Mouse (Mus musculus): ENCODE measurements at regions not wholly inside any gene's neighbourhood (a gene's known extent, or its start where the extent isn't known, plus 50 kb on each side); places are given as distances from the start of the nearest gene placed in this dataset.

- H3K27me3 ChIP-seq (ENCODE audit: control insufficient read depth in 1 of 2, insufficient read depth in 2 of 2, low read length in 2 of 2) = no peaks in the 10 kb centered on the region
- no peaks in the 10 kb centered on the region for H3K36me3 ChIP-seq (ENCODE audit: control insufficient read depth in 1 of 2, insufficient read depth in 2 of 2, low read length in 2 of 2)
- no peaks in the 10 kb centered on the region for H3K79me2 ChIP-seq (ENCODE audit: control insufficient read depth, insufficient read depth, low read length, poor library complexity)
- no peak overlapping the region for H3K9ac ChIP-seq (ENCODE audit: control insufficient read depth, low read depth, low read length, poor library complexity, severe bottlenecking)
- no peak overlapping the region for H3K4me3 ChIP-seq (ENCODE audit: control insufficient read depth in 1 of 2, insufficient read depth in 1 of 2, low read depth in 2 of 2, low read length in 2 of 2)
- TF ChIP-seq ELF1 (IDR thresholded peaks at IDR 0.05; ENCODE audit: low read depth, low read length) (no peak), USF2 (IDR thresholded peaks at IDR 0.05; ENCODE audit: borderline replicate concordance in 1 of 2, insufficient read depth in 1 of 2, low read depth in 1 of 2, low read length in 2 of 2) (no peak), CHD2 (IDR thresholded peaks at IDR 0.05; ENCODE audit: low read length) (no peak), ZC3H11A (IDR thresholded peaks at IDR 0.05; ENCODE audit: low read depth, low read length) (no peak), CTCF (IDR thresholded peaks at IDR 0.05 in 2 of 3, conservative IDR thresholded peaks at IDR 0.05 in 1 of 3; ENCODE audit: control insufficient read depth in 1 of 3, insufficient read depth in 1 of 3, low read depth in 2 of 3, low read length in 3 of 3, poor library complexity in 1 of 3, severe bottlenecking in 1 of 3) (no peak), HCFC1 (IDR thresholded peaks at IDR 0.05; ENCODE audit: low read depth, low read length) (no peak), E2F4 (IDR thresholded peaks at IDR 0.05; ENCODE audit: borderline replicate concordance, low read depth, low read length) (no peak), JUND (IDR thresholded peaks at IDR 0.05; ENCODE audit: low read depth, low read length) (no peak), UBTF (IDR thresholded peaks at IDR 0.05; ENCODE audit: borderline replicate concordance, insufficient read depth, low read depth, low read length) (no peak), ETS1 (IDR thresholded peaks at IDR 0.05; ENCODE audit: low read depth, low read length) (no peak), MXI1 (IDR thresholded peaks at IDR 0.05; ENCODE audit: low read depth, low read length) (no peak), USF1 (IDR thresholded peaks at IDR 0.05; ENCODE audit: low read depth, low read length) (no peak), MAX (IDR thresholded peaks at IDR 0.05; ENCODE audit: low read length) (no peak), GATA1 (IDR thresholded peaks at IDR 0.05; ENCODE audit: low read depth, low read length) (no peak), NRF1 (IDR thresholded peaks at IDR 0.05; ENCODE audit: insufficient read depth, low read depth, low read length, poor library complexity, severe bottlenecking) (no peak), EP300 (IDR thresholded peaks at IDR 0.05; ENCODE audit: low read depth in 1 of 2, low read length in 2 of 2) (no peak), MYC (IDR thresholded peaks at IDR 0.05; ENCODE audit: low read depth, low read length) (no peak), TAL1 (IDR thresholded peaks at IDR 0.05; ENCODE audit: low read length) (no peak), ZNF384 (IDR thresholded peaks at IDR 0.05; ENCODE audit: low read depth, low read length) (no peak), MEF2A (IDR thresholded peaks at IDR 0.05; ENCODE audit: extremely low read depth, insufficient replicate concordance, low read depth, low read length, poor library complexity, severe bottlenecking) (no peak)
- H3K9me3 ChIP-seq (replicated peaks; ENCODE audit: insufficient read depth, low read length) = no peaks in the 10 kb centered on the region
- no peak for DNase-seq (ENCODE audit: low read depth, low spot score)
- no peak overlapping the region for H3K27ac ChIP-seq (ENCODE audit: control insufficient read depth, low read depth, low read length)
- no peaks in the 10 kb centered on the region for H3K4me1 ChIP-seq (ENCODE audit: control insufficient read depth in 1 of 2, insufficient read depth in 2 of 2, low read length in 2 of 2)
Observed at GRCm38 (mm10) chr1:30588885-30589284, 284.8 kb downstream of the Phf3 start.

- H3K27me3 ChIP-seq (ENCODE audit: control insufficient read depth in 1 of 2, insufficient read depth in 2 of 2, low read length in 2 of 2) = no peaks in the 10 kb centered on the region
- H3K79me2 ChIP-seq (ENCODE audit: control insufficient read depth, insufficient read depth, low read length, poor library complexity) = no peaks in the 10 kb centered on the region
- H3K27ac ChIP-seq (ENCODE audit: control insufficient read depth, low read depth, low read length) = no peak overlapping the region
- no peak for DNase-seq (ENCODE audit: low read depth, low spot score)
- no peak for TF ChIP-seq CTCF (IDR thresholded peaks at IDR 0.05 in 2 of 3, conservative IDR thresholded peaks at IDR 0.05 in 1 of 3; ENCODE audit: control insufficient read depth in 1 of 3, insufficient read depth in 1 of 3, low read depth in 2 of 3, low read length in 3 of 3, poor library complexity in 1 of 3, severe bottlenecking in 1 of 3)
- no peak for TF ChIP-seq MAZ (IDR thresholded peaks at IDR 0.05; ENCODE audit: low read depth, low read length)
- no peak for TF ChIP-seq KAT2A (conservative IDR thresholded peaks at IDR 0.05; ENCODE audit: low read depth, low read length)
- no peak for TF ChIP-seq MAX (IDR thresholded peaks at IDR 0.05; ENCODE audit: low read length)
- no peak for TF ChIP-seq SIN3A (IDR thresholded peaks at IDR 0.05; ENCODE audit: low read length)
- TF ChIP-seq GABPA (IDR thresholded peaks at IDR 0.05; ENCODE audit: low read depth, low read length) = no peak
- TF ChIP-seq MEF2A (IDR thresholded peaks at IDR 0.05; ENCODE audit: extremely low read depth, insufficient replicate concordance, low read depth, low read length, poor library complexity, severe bottlenecking) = no peak
- no peak for TF ChIP-seq JUND (IDR thresholded peaks at IDR 0.05; ENCODE audit: low read depth, low read length)
- no peak for TF ChIP-seq CHD2 (IDR thresholded peaks at IDR 0.05; ENCODE audit: low read length)
- no peak for TF ChIP-seq ZC3H11A (IDR thresholded peaks at IDR 0.05; ENCODE audit: low read depth, low read length)
- no peak for TF ChIP-seq SMC3 (IDR thresholded peaks at IDR 0.05; ENCODE audit: low read depth, low read length)
- TF ChIP-seq USF1 (IDR thresholded peaks at IDR 0.05; ENCODE audit: low read depth, low read length) = no peak
- TF ChIP-seq RCOR1 (IDR thresholded peaks at IDR 0.05; ENCODE audit: low read depth, low read length) = no peak
- no peak for TF ChIP-seq ETS1 (IDR thresholded peaks at IDR 0.05; ENCODE audit: low read depth, low read length)
- no peak for TF ChIP-seq BHLHE40 (IDR thresholded peaks at IDR 0.05; ENCODE audit: borderline replicate concordance, low read depth, low read length)
- TF ChIP-seq CHD1 (IDR thresholded peaks at IDR 0.05; ENCODE audit: low read depth, low read length) = no peak
- TF ChIP-seq UBTF (IDR thresholded peaks at IDR 0.05; ENCODE audit: borderline replicate concordance, insufficient read depth, low read depth, low read length) = no peak
- no peak for TF ChIP-seq MXI1 (IDR thresholded peaks at IDR 0.05; ENCODE audit: low read depth, low read length)
- TF ChIP-seq ZNF384 (IDR thresholded peaks at IDR 0.05; ENCODE audit: low read depth, low read length) = no peak
- no peak for TF ChIP-seq MAFK (IDR thresholded peaks at IDR 0.05; ENCODE audit: borderline replicate concordance, low read depth, low read length)
- H3K9ac ChIP-seq (ENCODE audit: control insufficient read depth, low read depth, low read length, poor library complexity, severe bottlenecking) = no peak overlapping the region
- H3K4me1 ChIP-seq (ENCODE audit: control insufficient read depth in 1 of 2, insufficient read depth in 2 of 2, low read length in 2 of 2) = no peaks in the 10 kb centered on the region
- no peaks in the 10 kb centered on the region for H3K9me3 ChIP-seq (replicated peaks; ENCODE audit: insufficient read depth, low read length)
- H3K4me3 ChIP-seq (ENCODE audit: control insufficient read depth in 1 of 2, insufficient read depth in 1 of 2, low read depth in 2 of 2, low read length in 2 of 2) = no peak overlapping the region
- H3K36me3 ChIP-seq (ENCODE audit: control insufficient read depth in 1 of 2, insufficient read depth in 2 of 2, low read length in 2 of 2) = no peaks in the 10 kb centered on the region
Observed at GRCm38 (mm10) chr1:30588336-30588735, 285.4 kb downstream of the Phf3 start.
